Mouse (Mus musculus) brain, embryonic 14.5 days (tissue): Measurements from ENCODE around the gene H2al1i.

ENCODE experiments used
- CTCF ChIP-seq: fragments of 200-500 bp; IDR thresholded peaks from 2 replicates; pipeline ENCODE4 v1.5.1; 2012; ENCODE audit warnings: inconsistent platforms, mild to moderate bottlenecking, moderate library complexity, borderline replicate concordance; ENCODE audit not compliant: insufficient read depth, insufficient read length; ENCODE audit errors: extremely low read depth
- POLR2A ChIP-seq: fragments of 200-500 bp; IDR thresholded peaks from 2 replicates; pipeline ENCODE4 v1.6.1; 2012; ENCODE audit warnings: mild to moderate bottlenecking, inconsistent platforms, borderline replicate concordance; ENCODE audit not compliant: poor library complexity, insufficient read depth, insufficient read length, severe bottlenecking; ENCODE audit errors: extremely low read depth

- TF ChIP-seq CTCF = no peak
- no peak for TF ChIP-seq POLR2A
These were observed 21.3 kb downstream of the H2al1i start for GRCm38 (mm10) chrX:11345762-11346161.
